Mouse (Mus musculus) testis, adult 2 months (tissue): ENCODE measurements around the gene Apba2. TPM values are rescaled to one million over a fixed set of nuclear protein-coding genes. Genes with fewer than 3 reads are reported as not detected.
A peak's percentile ranks its signal among the peaks of the same experiment; 100 is the strongest.

Experiments
- H3K27ac ChIP-seq: fragments of 200-500 bp; 2 replicates; pipeline ENCODE4 v1.5.1; 2012; ENCODE audit warnings: low read depth, low read length; ENCODE audit not compliant: control insufficient read depth, insufficient read depth
- H3K27me3 ChIP-seq: fragments of 200-500 bp; 2 replicates; pipeline ENCODE4 v1.6.1; 2012; ENCODE audit warnings: mild to moderate bottlenecking, low read length, moderate library complexity; ENCODE audit not compliant: control insufficient read depth, insufficient read depth
- H3K36me3 ChIP-seq: fragments of 200-500 bp; 2 replicates; pipeline ENCODE4 v1.6.1; 2012; ENCODE audit warnings: mild to moderate bottlenecking, low read length; ENCODE audit not compliant: control insufficient read depth, insufficient read depth
- H3K4me1 ChIP-seq: fragments of 200-500 bp; 2 replicates; pipeline ENCODE4 v1.6.1; 2012; ENCODE audit warnings: low read length; ENCODE audit not compliant: control insufficient read depth, insufficient read depth
- H3K4me3 ChIP-seq: fragments of 200-500 bp; 2 replicates; pipeline ENCODE4 v1.5.1; 2012; ENCODE audit warnings: low read depth, mild to moderate bottlenecking, low read length, moderate library complexity, mixed read lengths; ENCODE audit not compliant: control insufficient read depth
- CTCF ChIP-seq: fragments of 200-500 bp; IDR thresholded peaks from 2 replicates; pipeline ENCODE4 v1.5.1; 2012; ENCODE audit warnings: low read depth, mild to moderate bottlenecking, inconsistent platforms, low read length, moderate library complexity; ENCODE audit not compliant: control insufficient read depth, insufficient read depth, insufficient replicate concordance
- POLR2A ChIP-seq: fragments of 200-500 bp; IDR thresholded peaks from 2 replicates; pipeline ENCODE4 v1.6.1; 2012; ENCODE audit warnings: low read depth, mild to moderate bottlenecking, inconsistent platforms, low read length, moderate library complexity; ENCODE audit not compliant: control insufficient read depth
- polyA plus RNA-seq: library from polyadenylated mRNA; depleted of rRNA; stranded (reverse); fragments of >200 nt; gene quantifications from 2 replicates; pipeline ENCODE4 v1.2.3, GENCODE M21; 2012; rRNA removed

Apba2 gene
- polyA plus RNA-seq, result 0.22 and 0.51 TPM in 2 replicates

- TF ChIP-seq CTCF (peak; percentile 2; the same call in 1 of the 2 replicates), POLR2A (no peak)
- peaks cover 7% of the 10 kb centered on the region for H3K4me1 ChIP-seq
- peak within 1 kb of the TSS; percentile 31 for H3K4me3 ChIP-seq
- H3K36me3 ChIP-seq, result no peaks in the 10 kb centered on the region
- H3K27me3 ChIP-seq, result no peaks in the 10 kb centered on the region
- no peak within 1 kb of the TSS for H3K27ac ChIP-seq
Observed at GRCm38 (mm10) chr7:64501536-64502270, at the start of gene Apba2. TSS of gene Apba2 (plus strand) at chr7:64501706.

GRCm38 (mm10) chr7:64451861-64452382, 49.6 kb upstream of the Apba2 start:
- no peak for TF ChIP-seq POLR2A
- no peak for TF ChIP-seq CTCF
- H3K4me3 ChIP-seq, result no peak overlapping the region
- H3K27me3 ChIP-seq, result no peaks in the 10 kb centered on the region
- H3K4me1 ChIP-seq, result no peaks in the 10 kb centered on the region
- no peaks in the 10 kb centered on the region for H3K36me3 ChIP-seq
- no peak overlapping the region for H3K27ac ChIP-seq

- H3K27ac ChIP-seq, result no peak overlapping the region
- no peaks in the 10 kb centered on the region for H3K36me3 ChIP-seq
- no peak overlapping the region for H3K4me3 ChIP-seq
- no peaks in the 10 kb centered on the region for H3K4me1 ChIP-seq
- H3K27me3 ChIP-seq, result no peaks in the 10 kb centered on the region
- TF ChIP-seq CTCF (no peak), POLR2A (no peak)
Observed at GRCm38 (mm10) chr7:64452471-64453222, 48.9 kb upstream of the Apba2 start.

- TF ChIP-seq POLR2A, result no peak
- TF ChIP-seq CTCF, result no peak
- H3K27ac ChIP-seq, result no peak overlapping the region
- no peaks in the 10 kb centered on the region for H3K27me3 ChIP-seq
- no peaks in the 10 kb centered on the region for H3K36me3 ChIP-seq
- H3K4me3 ChIP-seq, result no peak overlapping the region
- no peaks in the 10 kb centered on the region for H3K4me1 ChIP-seq
Observed at GRCm38 (mm10) chr7:64456176-64456575, 45.3 kb upstream of the Apba2 start.

- Histone ChIP-seq H3K4me1 (no peaks in the 10 kb centered on the region), H3K27ac (no peak overlapping the region), H3K4me3 (no peak overlapping the region), H3K27me3 (no peaks in the 10 kb centered on the region), H3K36me3 (no peaks in the 10 kb centered on the region)
- no peak for TF ChIP-seq CTCF
- TF ChIP-seq POLR2A, result no peak
Observed at GRCm38 (mm10) chr7:64456676-64457075, 44.8 kb upstream of the Apba2 start.

- no peaks in the 10 kb centered on the region for H3K36me3 ChIP-seq
- H3K4me1 ChIP-seq, result no peaks in the 10 kb centered on the region
- no peak overlapping the region for H3K27ac ChIP-seq
- H3K4me3 ChIP-seq, result no peak overlapping the region
- TF ChIP-seq POLR2A (no peak), CTCF (no peak)
- H3K27me3 ChIP-seq, result no peaks in the 10 kb centered on the region
Observed at GRCm38 (mm10) chr7:64457811-64458210, 43.7 kb upstream of the Apba2 start.

GRCm38 (mm10) chr7:64497438-64497837, 4.1 kb upstream of the Apba2 start:
- Histone ChIP-seq H3K4me1 (peaks cover 5% of the 10 kb centered on the region), H3K36me3 (no peaks in the 10 kb centered on the region), H3K27ac (no peak overlapping the region), H3K4me3 (no peak overlapping the region), H3K27me3 (no peaks in the 10 kb centered on the region)
- no peak for TF ChIP-seq POLR2A
- TF ChIP-seq CTCF, result peak; percentile 86; the same call in 1 of the 2 replicates
